Mouse (Mus musculus): ENCODE results near the gene Dnah14.

Dnah14 gene

DNA sequence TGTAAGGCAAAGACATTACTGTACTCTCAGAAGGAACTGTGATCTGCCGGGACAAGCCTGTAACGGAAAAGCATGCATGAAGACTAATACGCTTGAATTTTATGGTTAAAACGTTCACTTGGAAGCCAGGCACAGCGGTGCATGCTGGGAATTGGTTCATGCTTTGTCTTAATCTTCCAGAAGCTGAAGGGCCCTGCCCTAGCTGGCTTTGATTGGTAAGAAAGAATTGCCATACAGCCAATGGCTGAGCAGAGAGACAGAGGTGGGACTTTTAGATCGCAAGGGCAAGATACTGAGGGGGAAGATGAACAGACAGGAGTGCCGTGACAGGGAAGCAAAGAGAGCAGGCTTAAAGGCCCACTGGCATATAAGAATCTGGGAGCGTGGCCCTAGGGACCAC is 6.8 kb downstream of the Dnah14 start:
- in situ Hi-C loops (cut with MboI; ENCODE audit: unreplicated experiment in 2 of 2): no loop called here

DNA sequence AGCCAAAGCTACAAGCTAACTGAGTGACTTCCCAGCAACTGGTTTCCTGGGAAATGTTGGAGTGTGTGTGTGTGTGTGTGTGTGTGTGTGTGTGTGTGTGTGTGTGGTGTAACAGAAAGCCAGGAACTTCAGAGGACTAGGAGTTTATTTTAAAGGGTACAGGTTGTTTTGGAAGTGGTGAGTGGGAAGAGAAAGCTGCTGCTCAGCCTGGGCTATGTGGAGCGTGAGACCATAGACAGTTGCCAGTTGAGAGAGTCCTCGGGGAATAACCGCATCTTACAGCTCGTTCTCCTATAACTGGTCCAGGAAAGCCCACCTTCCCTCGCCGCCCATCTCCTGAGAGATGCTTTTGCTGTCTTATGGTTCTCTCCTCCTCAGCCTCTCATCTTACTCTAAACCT is 12.8 kb downstream of the Dnah14 start:
- in situ Hi-C loops (cut with MboI; ENCODE audit: unreplicated experiment in 2 of 2): no loop called here

DNA sequence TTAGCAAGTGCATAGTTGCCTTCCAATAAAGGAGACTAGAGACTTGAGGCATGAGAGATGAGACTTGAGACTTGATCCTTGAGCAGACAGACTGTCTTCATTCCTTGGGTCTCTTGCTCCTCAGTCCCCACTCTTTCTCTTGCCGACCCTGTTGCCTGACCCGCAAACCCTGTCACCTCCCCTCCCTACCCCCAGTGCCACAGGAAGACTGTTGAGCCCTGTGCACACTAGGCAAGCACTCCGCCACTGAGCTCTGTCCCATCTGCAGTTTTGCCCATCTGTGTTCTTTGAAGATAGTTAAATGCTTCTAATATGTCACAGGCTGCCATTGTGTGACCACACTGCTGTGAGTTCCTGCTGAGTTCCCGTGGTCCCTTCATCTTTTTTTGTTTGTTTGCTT is 23.0 kb downstream of the Dnah14 start:
- in situ Hi-C loops (cut with MboI; ENCODE audit: unreplicated experiment in 2 of 2): no loop called here

DNA sequence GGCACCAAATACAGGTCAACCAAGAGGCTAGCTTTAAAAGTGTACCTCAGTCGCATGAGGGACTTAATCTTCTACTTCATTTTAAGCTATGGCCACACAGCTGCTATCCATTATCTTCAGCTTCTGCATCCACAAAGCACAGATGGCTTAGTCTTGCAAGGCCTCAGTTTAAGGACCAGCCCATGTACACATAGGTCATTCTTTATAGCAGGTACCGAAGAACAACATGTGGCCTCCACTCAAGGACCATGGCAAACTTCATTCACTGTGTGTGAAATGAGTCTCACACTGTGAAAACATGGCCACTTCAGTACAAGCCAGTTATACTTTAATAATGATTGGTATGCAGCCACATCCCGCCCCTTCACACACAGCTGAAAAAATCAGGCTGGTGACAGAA is 34.8 kb downstream of the Dnah14 start:
- in situ Hi-C loops (cut with MboI; ENCODE audit: unreplicated experiment in 2 of 2): loop anchor here (5.0 to 10.0 kb wide), 4 partner anchors 334 to 736 kb away; partner anchors contain the start of gene Lefty2 (in 1 of the 2)

DNA sequence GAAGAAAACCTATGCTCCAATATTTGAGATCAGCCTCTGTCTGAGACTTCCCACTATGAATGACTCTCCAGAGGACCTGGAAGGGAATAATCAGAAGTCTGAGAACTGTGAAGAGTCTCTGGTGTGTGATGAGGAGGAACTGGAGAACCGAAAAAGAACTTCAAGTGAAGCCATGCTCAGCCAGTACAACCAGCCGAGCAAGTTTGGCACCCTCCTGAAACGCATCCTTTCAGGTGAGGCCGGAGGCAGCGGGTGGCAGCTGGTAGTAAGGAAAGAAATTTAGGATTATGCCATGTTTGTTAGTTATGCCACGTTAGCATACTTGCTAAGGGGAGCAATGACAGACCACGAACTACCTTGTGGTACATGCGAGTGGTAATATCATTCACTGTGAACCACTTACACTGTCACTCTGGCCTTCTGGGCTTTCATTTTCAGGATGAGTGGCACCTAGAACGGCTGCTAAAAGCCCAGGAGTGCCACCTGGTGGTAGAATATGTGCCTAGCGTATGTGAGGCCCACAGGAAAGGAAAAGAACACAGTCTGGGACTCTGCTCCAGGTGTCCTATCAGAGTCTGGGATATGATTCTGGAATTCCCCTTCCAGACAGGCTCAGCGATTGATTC is 39.6 kb downstream of the Dnah14 start:
- in situ Hi-C loops (cut with MboI; ENCODE audit: unreplicated experiment in 2 of 2): loop anchor here (5.0 to 10.0 kb wide), 5 partner anchors 266 to 741 kb away; partner anchors contain the start of gene Lefty2 (in 1 of the 2)

DNA sequence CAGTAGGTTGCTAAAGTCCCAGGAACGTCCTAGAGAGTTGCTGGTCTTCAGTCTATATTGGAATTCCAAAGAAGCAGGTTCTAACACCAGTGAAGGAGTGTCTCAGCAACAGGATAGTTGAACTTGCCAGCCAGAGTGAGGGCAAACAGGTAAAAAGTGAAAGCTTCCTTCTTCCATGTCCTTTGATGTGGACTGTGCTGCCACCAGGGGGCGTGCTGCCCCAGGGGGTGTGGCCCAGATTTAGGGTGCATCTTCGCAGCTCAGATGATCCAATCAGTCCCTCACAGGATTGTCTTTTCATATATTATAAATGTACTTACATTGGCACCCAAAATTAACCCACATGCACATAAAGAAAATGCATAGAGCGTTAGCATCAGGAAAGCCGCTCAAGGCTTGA is 41.0 kb downstream of the Dnah14 start:
- in situ Hi-C loops (cut with MboI; ENCODE audit: unreplicated experiment in 2 of 2): loop anchor here (5.0 to 10.0 kb wide), 5 partner anchors 265 to 743 kb away; partner anchors contain the start of gene Lefty2 (in 1 of the 2)

DNA sequence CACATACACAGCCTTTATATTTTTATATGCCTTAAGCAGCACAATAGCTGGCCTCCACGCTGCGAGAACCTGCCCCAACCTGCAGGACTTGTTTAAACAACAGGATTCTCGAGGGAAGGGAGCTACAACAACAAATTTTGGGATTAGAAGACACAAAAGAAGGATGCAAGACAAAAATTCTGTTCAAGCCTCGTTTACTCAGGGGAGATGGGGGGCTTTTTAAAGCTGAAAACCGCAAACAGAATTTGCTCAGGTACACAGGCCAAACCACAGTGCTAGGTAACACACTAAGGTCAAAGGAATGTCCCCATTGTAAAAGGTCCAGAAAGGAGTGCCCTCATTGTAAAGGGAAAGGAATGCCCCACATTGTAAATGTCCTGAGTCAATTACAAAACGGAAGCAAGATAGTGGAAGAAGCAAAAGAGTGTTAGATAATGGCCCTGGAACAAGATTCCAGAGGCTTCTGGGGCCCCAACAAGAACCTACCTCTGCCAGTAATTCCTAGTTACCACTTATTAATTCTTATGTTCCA is 46.9 kb downstream of the Dnah14 start:
- in situ Hi-C loops (cut with MboI; ENCODE audit: unreplicated experiment in 2 of 2): no loop called here

DNA sequence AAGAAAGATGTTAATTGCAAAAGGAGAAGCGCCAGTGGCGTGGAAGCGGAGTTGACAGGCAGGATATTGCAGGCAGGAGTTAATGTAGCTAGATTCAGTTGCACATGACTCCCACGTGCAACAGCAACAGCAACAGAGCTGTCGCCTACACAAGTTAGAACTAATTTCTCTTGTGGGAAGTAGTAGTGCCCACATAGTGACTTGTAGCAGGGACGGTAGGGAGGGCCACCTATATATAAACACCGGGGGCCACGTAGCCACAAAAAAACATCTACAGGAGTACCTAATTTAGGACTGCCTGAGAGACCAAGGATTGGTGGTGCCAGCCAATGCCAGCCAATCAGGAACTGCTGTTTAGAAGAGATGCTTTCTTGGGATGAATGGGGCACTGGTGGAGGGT is 48.5 kb downstream of the Dnah14 start:
- in situ Hi-C loops (cut with MboI; ENCODE audit: unreplicated experiment in 2 of 2): no loop called here

DNA sequence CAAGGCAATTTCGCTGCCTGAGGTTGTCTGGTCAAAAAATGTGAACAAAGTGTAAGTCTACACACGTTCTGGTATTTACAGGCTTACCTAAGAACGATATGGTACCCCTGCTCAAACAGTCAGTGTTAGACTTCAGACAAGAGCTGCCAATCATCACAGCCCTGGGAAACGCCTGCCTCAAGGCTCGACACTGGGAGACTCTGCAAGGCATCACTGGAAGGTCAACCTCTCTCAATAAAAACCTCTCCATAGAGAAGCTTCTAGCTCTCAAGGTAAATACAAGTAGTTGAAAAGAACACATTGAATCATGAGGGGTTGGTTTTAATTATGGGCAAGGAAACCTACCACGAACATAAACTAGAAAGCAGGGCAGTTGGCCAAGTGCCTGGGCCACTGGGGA is 51.9 kb downstream of the Dnah14 start:
- in situ Hi-C loops (cut with MboI; ENCODE audit: unreplicated experiment in 2 of 2): no loop called here

DNA sequence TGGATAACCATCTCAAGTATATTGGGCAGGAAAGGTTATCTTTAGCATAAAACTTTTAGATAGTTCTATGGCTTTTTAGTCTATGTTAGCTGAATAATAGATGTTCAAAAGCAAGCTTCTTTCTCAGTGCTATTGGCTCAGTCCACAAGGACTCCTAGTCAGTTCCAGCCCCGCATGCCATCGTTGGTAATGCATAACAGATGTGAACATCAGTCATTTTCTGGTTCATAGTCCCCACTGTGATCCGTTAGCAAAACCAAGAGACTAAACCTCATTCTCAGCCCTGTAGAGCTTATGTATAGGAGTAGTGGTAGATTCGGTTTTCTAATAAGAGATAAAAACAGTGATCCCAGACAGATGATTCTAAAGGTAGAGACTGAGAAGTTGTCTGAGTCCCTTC is 55.0 kb downstream of the Dnah14 start:
- in situ Hi-C loops (cut with MboI; ENCODE audit: unreplicated experiment in 2 of 2): no loop called here

DNA sequence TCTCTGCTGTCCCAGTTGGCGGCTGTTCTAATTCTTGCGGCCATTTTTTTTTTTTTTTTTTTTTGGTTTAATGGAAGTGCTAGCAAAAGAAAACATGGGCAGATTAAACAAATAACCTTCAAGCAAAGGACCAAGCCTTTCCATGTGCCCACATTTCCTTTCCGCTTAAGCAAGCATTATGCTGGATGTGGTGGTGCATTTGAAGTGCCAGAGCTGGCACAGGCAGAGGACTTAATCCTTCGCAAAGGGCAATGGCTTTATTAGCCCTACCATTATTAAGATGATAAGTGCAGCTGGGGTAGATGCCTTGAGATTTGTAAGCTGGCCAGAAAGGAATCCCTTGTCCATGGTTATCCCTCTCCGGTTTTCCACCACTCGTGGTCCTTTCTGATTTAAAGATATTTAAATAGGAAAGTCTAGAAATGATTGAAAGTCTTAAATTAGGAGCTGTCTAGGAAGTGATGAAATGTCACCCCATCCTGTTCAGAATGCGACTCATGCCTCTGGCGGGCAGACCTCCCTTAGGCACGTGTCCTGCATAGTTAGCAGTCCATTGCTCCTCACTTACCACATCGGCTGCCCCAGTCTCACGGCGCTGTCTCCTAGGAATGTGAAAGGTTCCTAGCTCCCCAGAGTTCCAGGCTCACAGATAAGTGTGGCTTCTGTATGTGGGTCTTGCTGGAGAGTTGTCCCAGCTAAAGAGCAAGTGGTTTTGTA is 61.8 kb downstream of the Dnah14 start:
- in situ Hi-C loops (cut with MboI; ENCODE audit: unreplicated experiment in 2 of 2): no loop called here

DNA sequence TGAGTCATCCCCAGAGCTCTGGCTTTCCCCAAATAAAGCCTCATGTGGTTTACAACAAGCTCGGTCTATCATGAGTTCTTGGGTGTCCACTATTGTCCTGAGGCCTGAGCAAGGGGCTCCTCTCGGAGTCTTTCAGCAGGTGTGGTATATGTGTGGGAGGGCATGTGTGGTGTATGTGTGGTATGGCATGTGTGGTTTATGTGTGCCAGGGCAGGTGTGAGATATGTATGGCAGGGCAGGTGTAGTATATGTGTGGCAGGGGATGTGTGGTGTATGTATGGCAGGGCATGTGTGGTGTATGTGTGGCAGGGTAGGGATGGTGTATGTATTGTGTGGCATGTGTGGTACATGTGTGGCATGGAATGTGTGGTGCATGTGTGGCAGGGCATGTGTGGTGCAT is 64.0 kb downstream of the Dnah14 start:
- in situ Hi-C loops (cut with MboI; ENCODE audit: unreplicated experiment in 2 of 2): no loop called here

DNA sequence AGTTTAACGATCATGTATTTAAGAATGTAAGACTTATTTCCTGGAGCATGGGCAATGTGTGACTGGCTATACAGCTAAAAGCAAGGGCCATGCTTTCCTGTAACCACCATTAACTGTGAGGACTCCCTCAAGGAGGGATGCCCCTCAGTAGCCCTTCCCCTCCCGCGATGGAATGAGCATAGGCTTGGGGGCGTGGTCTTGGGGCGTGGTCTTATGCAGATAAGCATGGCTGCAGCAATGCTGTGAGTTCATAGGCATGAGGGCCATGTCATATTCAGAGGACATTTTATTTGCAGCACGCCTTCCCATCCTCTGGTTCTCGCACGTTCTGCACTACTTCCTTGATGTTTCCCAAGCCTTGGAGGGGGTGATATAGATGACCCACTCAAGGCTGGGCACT is 71.1 kb downstream of the Dnah14 start:
- in situ Hi-C loops (cut with MboI; ENCODE audit: unreplicated experiment in 2 of 2): no loop called here

DNA sequence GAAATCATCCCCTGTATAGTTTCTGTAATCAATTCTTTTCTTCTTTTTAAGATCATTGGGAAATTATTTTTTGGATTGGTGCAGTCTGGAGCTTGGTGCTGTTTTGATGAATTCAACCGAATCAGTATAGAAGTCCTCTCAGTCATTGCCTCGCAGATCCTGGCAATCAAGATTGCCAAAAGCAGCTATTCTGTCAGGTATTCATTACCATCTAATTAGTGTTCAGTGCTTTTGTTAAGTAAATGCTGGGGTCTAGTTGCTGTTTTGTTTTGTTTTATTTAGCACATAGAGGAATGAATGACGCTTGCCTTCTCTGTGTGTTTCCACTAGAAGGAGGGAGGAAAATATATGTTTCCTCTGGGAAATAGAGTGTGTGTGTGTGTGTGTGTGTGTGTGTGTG is 77.1 kb downstream of the Dnah14 start:
- in situ Hi-C loops (cut with MboI; ENCODE audit: unreplicated experiment in 2 of 2): no loop called here

DNA sequence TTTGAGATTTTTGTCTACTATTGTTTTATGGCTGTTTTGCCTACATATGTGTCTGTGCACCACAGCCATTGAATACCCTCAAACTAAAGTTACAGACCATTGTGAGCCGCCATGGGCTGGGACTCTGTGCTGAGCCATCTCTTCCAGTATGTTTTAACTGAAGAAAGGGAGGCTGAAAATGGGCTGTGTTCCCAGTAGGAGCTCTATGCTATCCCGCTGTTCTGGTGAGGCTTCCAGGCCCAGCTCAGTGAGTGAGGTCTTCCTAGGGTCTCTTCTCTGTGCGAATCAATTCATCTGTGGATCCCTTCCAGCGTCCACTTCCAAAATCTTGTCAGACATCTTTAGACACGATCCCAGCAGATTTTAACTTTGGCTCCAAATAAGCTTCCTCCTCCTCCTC is 80.1 kb downstream of the Dnah14 start:
- in situ Hi-C loops (cut with MboI; ENCODE audit: unreplicated experiment in 2 of 2): no loop called here

DNA sequence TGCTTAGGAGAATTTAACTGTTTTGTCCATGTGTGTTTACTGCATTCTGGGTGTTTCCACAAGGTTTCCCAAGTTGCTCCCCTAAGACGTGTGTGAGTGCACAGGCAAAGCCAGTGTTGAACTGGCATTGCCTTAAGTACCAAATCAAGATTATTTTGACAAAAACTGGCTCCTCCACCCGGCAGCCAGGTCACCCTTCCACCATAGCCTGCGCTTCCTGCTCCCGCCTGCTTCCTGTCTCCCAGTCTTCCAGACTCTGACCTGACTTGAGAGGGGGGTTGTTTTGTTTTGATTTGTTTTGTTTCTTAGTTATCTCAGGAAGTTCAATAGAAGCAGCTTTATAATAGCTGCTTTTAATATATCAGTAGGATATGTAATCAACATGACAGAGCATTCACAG is 90.4 kb downstream of the Dnah14 start:
- in situ Hi-C loops (cut with MboI; ENCODE audit: unreplicated experiment in 2 of 2): no loop called here

DNA sequence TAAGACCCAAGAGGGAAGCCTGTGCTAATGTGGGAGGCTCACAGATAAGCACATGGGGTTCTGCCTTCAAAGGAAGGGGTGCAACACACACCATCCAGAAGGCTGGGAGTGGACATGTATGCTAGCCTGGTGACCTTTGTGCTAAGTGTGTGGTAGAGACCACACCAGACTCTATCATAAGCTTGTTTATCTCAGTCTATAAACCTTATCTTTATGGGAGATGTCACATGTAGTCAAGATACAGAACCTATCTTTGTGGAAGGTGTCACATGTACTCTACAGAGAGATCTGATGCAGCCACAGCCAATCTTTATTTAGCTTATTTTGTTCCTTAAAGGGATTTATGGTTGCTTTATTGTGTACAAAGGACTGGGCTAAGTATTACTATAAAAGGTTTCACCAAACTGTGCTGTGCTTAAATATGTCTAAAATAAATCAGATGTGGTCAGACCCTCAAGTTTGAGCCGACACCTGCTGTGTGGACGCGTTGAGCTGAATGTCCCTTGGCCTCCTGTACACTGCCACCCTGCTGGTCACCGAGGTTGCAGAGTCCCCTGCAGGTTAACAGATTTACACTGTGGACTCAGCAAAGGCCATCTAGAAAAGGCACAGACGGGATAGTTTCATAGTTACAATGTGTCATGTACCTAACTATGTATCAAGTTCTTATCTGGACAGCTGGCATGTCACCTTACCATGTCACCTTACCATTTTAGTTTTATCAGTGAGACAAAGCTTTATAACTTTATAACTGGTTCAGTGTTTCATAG is 118.6 kb downstream of the Dnah14 start:
- in situ Hi-C loops (cut with MboI; ENCODE audit: unreplicated experiment in 2 of 2): no loop called here

DNA sequence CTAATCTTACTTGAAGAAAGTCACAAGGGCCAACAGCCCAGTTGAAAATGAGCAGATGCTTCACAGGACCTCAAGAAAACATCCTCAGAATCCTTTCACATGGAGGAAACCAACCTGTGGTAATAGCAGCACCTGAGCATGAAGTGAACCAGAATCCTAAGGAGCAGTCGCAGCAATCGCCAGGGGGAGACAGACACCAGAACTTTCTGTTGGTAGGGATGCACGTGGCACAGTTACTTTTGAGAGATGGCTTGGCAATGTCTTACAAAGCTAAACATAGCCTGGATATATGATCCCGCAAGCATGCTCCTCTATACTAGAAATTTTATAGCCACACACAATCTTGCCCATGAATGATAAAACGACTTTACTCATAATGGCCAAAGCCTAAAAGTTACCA is 152.3 kb downstream of the Dnah14 start:
- in situ Hi-C loops (cut with MboI; ENCODE audit: unreplicated experiment in 2 of 2): loop anchor here (5.0 kb wide), 2 partner anchors 154 to 389 kb away; no protein-coding TSS in a partner anchor

DNA sequence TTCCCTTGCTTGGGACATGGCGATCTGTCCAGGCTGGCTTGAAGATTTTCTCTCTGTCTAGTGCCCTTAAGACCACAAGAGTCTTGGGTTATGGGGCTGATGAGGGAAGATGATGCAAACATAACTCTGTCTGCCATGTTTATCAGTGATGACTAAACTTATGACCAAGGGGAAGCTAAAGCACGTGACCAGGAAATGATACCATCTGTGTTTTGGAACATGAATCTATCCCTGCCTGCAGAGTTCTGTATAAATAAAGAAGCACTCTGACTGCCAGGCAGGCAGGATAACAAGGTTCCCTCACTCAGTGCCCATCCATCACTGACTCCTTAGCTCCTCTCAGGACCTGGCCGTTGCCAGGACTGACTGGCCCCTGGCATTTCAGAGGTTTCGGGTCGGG is 157.2 kb downstream of the Dnah14 start:
- in situ Hi-C loops (cut with MboI; ENCODE audit: unreplicated experiment in 2 of 2): loop anchor here in 1 of 2 experiments (5.0 kb wide), 1 partner anchor 149 kb away; no protein-coding TSS in a partner anchor

DNA sequence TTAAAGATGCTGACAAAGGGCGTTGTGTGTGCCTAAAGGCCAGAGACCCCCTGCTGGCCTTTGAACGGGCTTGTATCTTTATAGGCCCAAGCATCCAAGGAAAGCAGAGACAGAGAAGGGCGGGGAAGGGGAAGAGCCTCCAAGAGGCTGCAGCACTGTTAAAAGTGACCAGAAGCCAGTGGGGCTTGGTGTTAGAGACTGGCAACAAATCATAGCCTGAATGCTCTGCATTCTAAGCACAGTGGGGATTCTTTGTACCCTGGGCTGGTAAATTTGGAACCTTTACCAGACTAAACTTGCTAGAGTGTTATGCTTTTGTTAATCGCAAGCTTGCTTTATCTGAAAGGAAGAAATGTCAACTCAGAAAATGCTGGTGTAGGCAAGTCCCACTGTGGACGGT is 163.9 kb downstream of the Dnah14 start:
- in situ Hi-C loops (cut with MboI; ENCODE audit: unreplicated experiment in 2 of 2): no loop called here

DNA sequence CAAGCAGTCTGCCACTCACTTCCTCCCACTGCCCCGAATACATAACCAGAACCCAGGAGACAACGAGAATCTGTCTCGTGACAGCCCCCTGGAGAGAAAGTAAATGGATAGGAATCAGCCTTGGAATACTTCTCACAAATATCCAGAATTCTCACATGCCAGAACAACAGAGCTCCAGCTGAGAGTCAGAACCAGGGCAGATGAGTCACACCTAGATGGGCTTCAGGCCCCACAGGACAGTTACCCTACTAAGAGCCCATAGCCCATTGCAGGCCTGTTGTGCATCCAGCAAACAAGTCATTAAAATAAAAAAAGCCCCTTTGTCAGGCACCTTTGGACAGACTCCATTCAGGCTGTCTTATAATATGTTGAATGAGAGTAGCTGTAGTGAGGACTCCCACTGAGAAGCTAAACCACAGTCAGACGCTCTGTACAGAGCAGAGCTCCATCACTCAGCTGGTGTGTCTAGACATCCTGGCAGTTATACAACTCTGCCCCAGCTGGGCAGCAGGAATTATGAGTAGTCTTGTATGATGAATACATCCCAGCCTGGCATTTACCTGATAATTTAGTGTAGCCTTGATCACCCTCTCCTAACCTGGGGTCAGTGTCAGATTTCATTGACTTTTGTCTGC is 166.0 kb downstream of the Dnah14 start:
- in situ Hi-C loops (cut with MboI; ENCODE audit: unreplicated experiment in 2 of 2): no loop called here
